Mouse (Mus musculus): ENCODE measurements at regions not wholly inside any gene's neighbourhood (a gene's known extent, or its start where the extent isn't known, plus 50 kb on each side); places are given as distances from the start of the nearest gene placed in this dataset.

GRCm38 (mm10) chr2:33981321-33981720, 93.6 kb upstream of the Mvb12b start:
- no peak for DNase-seq

GRCm38 (mm10) chr2:33980884-33981283, 93.1 kb upstream of the Mvb12b start:
- DNase-seq, result no peak

GRCm38 (mm10) chr2:33979276-33979675, 91.5 kb upstream of the Mvb12b start:
- DNase-seq, result no peak

- no peak for DNase-seq
Observed at GRCm38 (mm10) chr2:33978550-33978949, 90.8 kb upstream of the Mvb12b start.

DNA sequence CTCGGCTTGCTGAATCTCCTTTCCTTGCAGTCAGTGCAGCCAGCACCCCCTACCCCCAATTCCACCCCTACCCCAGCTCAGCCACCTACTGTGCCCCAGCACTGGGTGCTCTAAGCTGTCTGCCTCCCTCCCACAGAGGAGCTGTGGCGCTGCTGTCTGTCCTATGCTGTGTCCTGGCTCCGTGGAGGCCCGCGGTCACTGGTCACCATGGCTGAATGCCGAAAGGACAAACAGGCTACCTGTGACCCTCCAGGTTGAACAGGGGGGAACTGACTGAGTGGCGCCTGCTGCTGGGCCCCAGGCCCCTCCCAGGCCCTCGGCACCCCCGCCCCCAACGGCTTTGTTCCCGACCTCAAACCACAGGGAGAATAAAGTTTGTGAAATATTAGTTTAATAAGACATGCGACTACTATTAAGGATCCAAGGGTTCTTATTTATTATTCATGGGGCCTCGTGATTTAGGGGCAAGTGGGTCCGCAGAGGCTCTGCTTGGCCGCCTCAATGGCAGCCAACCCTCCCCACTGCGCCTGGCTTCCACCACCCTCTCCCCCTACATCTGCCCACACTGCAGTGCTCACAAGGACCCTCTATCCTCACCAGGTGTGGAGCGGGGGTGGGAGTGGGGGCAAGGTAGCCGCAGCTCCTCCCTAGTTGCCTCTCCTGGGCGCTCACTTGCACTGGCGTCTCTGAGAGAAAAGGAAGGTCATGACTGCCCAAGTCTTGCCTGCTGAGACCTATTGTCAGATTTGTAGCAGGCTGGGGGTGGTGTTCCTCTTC, 90.0 kb upstream of the Mvb12b start:
- DNase-seq, result no peak

DNA sequence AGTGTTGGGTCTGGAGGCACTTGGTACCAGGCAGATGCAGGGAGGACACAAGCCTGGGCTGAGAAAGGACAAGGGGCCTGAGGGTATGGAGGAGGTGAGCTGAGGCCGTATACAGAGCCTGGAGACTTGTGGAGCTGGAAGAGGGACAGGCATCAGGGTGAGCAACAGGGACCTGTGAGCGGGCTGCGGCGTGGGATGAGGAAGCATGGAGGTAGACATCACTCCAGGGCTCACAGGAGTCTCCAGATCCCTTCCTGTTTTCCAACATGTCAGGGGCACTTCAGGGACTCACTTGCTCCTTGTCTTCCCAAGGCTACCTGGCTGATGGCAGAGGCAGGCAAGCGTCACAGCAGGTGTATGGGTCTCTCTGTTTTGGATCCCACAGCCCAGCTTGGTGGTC, 89.4 kb upstream of the Mvb12b start:
- DNase-seq, result no peak

DNA sequence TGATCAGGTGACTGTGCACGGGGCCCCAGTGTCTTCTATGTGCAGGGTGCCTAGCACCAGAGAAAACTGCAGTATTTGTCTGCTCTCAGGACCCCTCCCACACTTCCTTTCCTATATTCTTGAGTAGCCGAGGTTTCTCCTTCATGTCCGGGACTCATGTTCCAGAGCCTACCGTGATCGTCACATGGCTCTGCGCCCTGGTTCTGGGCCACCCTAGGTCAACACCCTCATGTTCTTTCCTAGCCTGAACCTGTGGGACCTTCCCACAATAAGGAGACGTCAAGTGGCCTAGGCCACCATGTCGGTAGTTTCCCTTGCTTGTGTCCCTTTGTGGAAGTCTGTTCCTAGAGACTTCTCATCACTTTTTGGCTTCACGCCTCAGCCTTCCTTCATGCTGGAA, 88.4 kb upstream of the Mvb12b start:
- DNase-seq, result no peak

DNA sequence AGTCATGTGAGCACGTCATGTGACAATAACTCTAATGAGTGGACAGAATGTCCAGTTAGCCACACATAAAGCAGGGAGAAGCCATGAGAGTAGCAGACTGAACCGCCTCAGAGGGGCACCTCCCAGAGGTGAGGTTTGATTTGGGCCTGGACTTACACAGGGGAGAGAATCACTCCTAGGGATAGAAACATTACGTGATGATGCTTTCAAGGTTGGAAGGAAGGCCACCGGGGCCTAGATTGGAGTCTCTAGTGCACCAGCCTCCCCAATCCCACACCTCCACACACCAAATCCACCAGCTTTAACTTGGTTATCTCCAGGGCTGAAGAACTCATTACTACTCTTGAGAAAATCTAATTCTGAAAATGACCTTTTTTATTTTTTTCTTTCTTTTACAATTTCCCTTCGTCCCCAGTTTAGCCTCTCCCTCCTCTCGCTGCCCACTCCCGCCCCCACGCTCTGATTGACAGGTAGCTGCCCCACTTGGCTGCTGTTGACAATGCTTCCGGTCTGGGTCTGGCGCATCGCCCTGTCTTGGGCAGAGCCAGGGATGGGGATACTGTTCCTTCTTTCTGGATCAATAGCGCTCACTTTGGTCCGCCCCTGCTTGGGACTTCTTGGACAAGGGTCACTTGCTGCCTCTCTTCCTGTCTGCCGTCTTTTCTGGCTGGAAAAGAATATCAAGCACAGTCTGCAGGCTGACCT, 87.8 kb upstream of the Mvb12b start:
- peak; percentile 33 for DNase-seq

DNA sequence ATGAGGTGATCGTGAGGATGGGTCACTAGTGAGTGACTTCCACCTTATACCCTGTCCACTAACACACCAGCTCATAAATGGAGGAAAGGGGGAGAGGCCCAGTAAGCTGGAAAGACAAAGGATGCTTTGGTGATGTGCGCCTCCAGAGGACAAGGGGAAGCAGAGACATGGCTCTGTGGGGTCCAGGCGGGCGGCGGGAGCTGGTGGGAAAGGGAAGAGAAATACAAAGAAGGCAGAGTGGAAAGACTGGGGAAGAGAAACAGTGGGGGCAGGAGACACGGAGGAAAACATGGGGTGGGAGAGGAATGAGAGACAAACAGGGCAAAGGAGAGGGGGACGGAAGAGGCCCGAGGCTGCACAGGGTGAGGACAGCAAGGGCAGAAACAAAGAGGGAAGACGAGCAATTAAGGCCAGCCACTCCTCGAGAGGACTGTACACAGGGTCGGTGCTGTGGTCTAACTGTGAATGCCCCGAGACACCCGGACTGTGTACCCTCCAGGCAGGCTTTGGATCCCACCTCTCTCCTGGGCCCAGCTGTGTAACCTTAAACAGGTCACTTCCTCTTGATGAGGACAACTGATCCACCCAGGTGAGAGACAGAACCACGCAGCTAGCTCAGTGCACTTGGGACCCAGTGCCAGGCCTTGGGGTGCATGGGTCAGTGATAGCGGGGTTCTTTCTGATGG, 87.1 kb upstream of the Mvb12b start:
- no peak for DNase-seq

GRCm38 (mm10) chr2:33974031-33974430, 86.3 kb upstream of the Mvb12b start:
- no peak for DNase-seq

GRCm38 (mm10) chr2:33973213-33973834, 85.6 kb upstream of the Mvb12b start:
- DNase-seq, result peak; percentile 70

DNA sequence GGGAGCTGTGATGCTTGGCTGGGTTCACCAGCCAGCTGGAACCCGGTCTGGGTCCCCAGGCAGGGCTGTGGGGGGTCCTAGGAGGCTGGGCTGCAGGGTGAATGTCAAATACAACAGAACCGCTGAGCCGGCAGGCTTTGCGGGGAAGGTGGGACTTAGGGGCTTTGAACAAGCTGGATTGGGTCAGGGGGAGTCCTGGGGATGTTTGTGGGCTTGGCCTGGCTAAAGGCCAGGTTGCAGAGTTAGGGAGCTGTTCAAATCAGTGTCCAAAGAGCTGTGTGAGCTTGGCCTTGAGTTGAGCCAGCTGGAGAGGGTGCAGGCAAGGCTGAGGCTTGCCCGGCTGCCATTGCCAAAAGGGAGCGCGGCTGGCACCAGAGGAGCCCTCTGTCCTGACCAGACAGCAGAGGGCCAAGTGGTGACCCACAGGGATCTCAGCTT, 79.3 kb upstream of the Mvb12b start:
- peak; percentile 66 for DNase-seq

DNA sequence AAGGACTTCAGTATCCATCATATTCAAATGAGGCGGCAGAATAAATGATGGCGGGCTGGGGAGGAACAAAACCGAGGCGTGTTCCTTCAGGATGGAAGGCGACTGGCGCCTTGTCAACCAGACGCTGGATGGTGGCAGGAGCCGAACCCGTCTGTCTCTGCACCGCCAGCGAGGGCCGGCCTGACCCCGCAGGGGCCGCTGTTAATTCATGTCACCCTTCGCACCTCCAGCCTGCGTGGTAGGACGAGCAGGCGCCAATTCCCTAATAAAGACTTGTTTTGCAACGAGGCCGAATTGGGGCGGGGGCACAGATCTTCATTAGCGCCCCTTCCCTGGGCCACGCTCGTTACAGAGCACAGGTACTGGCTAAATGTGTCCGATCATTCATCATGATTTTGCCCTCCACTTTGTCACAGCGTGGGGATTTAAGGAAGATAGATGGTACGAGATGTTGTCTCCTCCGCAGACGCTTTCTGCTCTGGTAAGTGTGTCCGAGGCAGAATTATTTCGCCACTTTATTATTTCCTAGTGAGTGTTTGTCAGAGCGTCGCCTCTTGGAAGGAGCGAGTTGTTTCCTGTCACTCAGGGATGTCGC, 78.7 kb upstream of the Mvb12b start:
- no peak for DNase-seq

DNA sequence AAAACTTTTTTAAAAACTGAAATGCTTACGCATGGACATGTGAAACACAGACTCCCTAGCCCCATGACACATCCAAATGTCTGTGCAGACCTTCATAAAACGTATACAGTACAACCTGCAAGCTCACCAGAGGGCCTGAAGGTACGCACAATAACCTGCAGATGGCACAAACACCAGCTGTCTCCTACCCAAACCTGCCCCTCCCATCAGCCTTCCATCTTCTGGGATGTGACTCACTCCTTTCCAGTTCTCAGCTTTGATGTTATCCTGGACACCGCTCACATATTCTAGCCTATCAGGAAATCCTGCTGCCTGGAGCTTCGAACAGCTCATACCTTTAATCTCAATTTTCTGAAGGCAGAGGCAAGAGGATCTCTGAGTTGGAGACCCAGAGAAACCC, 76.3 kb upstream of the Mvb12b start:
- DNase-seq, result no peak

- no peak for DNase-seq
Observed at GRCm38 (mm10) chr2:33962355-33963037, 74.8 kb upstream of the Mvb12b start.

DNA sequence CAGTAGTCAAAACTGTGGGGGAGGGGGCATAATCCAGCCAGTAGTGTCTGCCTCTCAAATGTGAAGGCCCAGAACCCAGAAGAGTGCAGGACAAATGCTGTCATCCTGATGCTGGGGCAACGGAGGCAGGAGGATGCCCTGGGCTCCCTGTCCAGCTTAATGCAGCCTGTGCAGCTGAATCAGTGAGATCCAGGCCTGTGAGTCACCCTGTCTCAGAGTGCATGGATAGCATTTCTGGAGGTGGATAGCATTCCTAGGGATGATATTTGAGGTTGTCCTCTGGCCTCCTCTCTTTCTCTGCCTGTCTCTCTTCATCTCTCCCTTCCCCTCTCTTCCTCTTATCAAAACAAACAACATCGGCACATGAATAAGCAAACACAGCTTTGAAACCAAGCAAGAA, 73.8 kb upstream of the Mvb12b start:
- no peak for DNase-seq

GRCm38 (mm10) chr2:33957754-33958153, 70.0 kb upstream of the Mvb12b start:
- no peak for DNase-seq

GRCm38 (mm10) chr2:33944301-33944700, 56.6 kb upstream of the Mvb12b start:
- DNase-seq, result no peak

DNA sequence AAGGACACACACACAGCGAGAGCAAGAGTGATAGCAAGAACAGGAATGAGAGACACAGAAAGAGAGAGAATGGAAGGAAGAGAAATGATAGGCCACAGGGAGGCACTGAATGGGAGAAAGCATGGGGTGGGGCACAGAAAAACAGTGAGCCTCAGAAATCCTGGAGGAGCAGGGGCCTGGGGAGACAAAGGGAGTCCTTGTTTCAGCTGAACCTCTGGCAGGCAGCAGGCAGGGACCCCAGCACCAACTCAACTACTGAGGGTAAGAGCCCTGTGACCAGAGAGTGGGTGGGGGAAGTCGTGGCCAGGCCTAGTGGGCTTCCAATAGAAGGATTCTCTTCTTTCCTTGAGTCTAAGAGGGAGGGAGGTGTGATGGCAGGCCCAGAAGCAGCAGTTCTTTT, 54.3 kb upstream of the Mvb12b start:
- DNase-seq, result no peak

- DNase-seq, result no peak
Observed at GRCm38 (mm10) chr2:33941316-33941715, 53.6 kb upstream of the Mvb12b start.

DNA sequence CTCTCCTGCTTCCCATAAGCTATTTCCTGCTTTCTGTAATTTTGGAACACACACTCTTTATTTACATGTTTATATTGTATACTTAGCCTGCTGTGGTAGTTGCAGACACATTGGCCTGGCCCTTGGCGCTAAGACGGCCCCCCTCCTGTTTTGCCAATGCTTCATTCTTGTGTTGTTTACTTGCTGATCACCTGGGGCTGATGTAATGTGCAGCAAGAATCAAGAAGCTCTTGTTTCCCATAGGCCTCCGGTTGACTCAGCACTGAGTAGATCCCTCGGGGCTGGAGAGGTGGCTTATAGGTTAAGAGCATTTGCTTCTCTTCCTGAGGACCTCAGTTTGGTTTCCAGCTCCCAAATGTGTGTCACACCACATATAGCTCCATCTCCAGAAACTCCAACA, 52.1 kb upstream of the Mvb12b start:
- no peak for DNase-seq

Measured in cerebellum, adult 9-11 months (tissue).